Mouse (Mus musculus) liver, postnatal 0 days (tissue): Measurements from ENCODE around the gene Gm10188.

ENCODE experiments used
- CTCF ChIP-seq: sonication (generic); IDR thresholded peaks from 2 replicates; pipeline ENCODE4 v1.5.1; 2016; ENCODE audit warnings: antibody characterized with exemption, low read depth
- EP300 ChIP-seq: IDR thresholded peaks from 2 replicates; pipeline ENCODE4 v1.6.1; 2016; ENCODE audit warnings: antibody characterized with exemption, low read depth, mild to moderate bottlenecking

- no peak for TF ChIP-seq CTCF
- TF ChIP-seq EP300 = no peak
These were observed 22.7 kb downstream of the Gm10188 start for GRCm38 (mm10) chr1:132206828-132207227.
